Mouse (Mus musculus): ENCODE data around the gene Dnase1l3.

Gene Dnase1l3

GRCm38 (mm10) chr14:7986913-7987312 is 7.5 kb downstream of the Dnase1l3 start:
- in situ Hi-C loops (cut with MboI; ENCODE audit: low sequenced_read_pairs), result no loop called here

- in situ Hi-C loops (cut with MboI; ENCODE audit: low sequenced_read_pairs), result no loop called here
Measured at GRCm38 (mm10) chr14:7981226-7981625, 13.1 kb downstream of the Dnase1l3 start.

DNA sequence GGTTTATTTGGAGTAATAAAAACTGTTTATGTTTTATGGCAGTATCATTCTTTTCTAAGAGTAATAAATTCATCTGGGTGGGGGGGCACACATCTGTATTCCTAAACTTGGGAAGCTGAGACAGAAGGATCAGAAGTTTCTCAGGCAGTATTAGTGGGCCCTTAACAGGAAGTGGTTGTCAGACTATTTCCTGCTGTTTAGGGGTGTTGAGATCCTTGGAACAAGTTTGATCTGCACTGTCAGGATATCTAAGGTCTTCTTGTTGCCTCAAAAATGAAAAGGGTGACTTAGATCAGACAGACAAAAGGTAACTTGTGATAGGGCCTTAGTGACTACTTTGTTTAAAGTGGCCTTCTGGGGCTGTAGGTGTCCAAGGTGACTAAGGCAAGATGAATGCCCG is 16.2 kb downstream of the Dnase1l3 start:
- in situ Hi-C loops (cut with MboI; ENCODE audit: low sequenced_read_pairs), result no loop called here

- in situ Hi-C loops (cut with MboI; ENCODE audit: low sequenced_read_pairs), result no loop called here
Measured at GRCm38 (mm10) chr14:7977471-7977870, 16.9 kb downstream of the Dnase1l3 start.

GRCm38 (mm10) chr14:7975177-7975576 is 19.2 kb downstream of the Dnase1l3 start:
- in situ Hi-C loops (cut with MboI; ENCODE audit: low sequenced_read_pairs), result no loop called here

DNA sequence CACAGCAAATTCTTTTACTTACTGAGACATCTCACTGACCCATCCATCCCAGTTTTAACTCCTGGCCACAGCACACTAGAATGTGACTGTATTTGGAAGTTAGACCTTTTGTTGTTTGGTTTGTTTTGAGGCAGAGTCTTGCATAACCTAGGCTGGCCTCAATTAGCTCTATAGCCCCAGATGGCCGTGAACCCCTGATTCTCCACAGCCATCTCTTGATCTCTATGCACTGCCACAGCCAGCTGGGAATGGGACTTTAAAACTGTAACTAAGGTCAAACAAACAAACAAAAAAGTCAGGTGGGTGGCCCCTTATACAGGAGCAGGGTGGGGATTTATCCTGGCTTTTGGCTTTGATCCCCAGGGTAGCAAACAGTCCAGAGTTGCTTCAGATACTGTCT is 19.7 kb downstream of the Dnase1l3 start:
- in situ Hi-C loops (cut with MboI; ENCODE audit: low sequenced_read_pairs), result loop anchor here (25.0 kb wide), 1 partner anchor 188 kb away; the partner anchor contains the start of gene Pdhb

DNA sequence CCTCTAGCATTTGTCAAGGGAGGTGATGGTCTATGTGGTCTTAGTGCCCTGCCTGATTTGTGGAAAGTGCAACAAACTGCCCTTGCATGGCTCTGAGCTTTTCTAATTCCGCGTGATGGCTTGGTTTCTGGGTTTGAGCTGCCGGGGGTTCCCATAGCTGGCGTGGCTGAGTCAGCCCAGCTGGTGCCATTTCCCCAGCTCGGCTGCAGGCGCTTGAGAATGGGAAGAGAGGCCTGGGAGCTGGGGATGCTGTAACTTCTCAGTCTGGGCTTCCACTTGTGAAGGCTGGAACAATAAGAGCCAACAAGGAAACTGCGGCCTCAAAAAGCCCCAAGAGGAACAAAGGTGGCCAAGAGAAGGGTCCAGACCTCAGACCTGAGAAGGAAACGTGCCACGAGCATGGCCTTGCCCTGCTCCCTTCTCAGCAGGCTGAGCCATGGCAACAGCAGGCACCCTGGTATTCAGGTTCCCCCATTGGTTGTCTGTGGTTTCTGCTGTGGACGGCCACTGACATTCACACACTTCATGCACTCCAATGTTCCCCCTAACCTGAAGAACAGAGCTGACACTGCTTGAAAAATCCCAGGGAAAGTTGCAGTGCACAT is 22.4 kb downstream of the Dnase1l3 start:
- in situ Hi-C loops (cut with MboI; ENCODE audit: low sequenced_read_pairs), result loop anchor here (25.0 kb wide), 1 partner anchor 190 kb away; the partner anchor contains the start of gene Pdhb

GRCm38 (mm10) chr14:7964219-7964889 is 30.0 kb downstream of the Dnase1l3 start:
- in situ Hi-C loops (cut with MboI; ENCODE audit: low sequenced_read_pairs), result loop anchor here (25.0 kb wide), 1 partner anchor 198 kb away; the partner anchor contains the start of gene Pdhb

GRCm38 (mm10) chr14:7963160-7963559 is 31.2 kb downstream of the Dnase1l3 start:
- in situ Hi-C loops (cut with MboI; ENCODE audit: low sequenced_read_pairs), result loop anchor here (25.0 kb wide), 1 partner anchor 199 kb away; the partner anchor contains the start of gene Pdhb

DNA sequence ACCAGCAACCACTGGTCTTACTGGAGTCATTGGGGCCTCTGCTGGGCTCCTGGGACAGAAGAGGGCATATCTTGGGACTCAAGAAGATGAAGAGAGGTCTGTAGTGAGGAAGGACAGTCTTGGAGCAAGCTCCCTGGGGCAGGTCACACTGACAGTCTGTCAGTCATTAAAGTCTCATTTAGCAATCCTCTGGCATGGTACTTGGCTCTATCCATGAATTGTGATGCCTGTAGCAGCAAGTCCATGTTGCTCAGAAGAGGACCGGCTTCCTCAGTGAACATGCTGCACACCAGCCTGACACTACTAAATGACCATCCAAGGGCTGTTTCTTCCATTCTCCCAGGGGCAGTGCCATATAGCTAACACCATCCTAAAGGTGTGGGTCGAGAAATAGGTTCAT is 31.7 kb downstream of the Dnase1l3 start:
- in situ Hi-C loops (cut with MboI; ENCODE audit: low sequenced_read_pairs), result loop anchor here (25.0 kb wide), 1 partner anchor 200 kb away; the partner anchor contains the start of gene Pdhb

GRCm38 (mm10) chr14:7961714-7962113 is 32.7 kb downstream of the Dnase1l3 start:
- in situ Hi-C loops (cut with MboI; ENCODE audit: low sequenced_read_pairs), result loop anchor here (25.0 kb wide), 1 partner anchor 201 kb away; the partner anchor contains the start of gene Pdhb

DNA sequence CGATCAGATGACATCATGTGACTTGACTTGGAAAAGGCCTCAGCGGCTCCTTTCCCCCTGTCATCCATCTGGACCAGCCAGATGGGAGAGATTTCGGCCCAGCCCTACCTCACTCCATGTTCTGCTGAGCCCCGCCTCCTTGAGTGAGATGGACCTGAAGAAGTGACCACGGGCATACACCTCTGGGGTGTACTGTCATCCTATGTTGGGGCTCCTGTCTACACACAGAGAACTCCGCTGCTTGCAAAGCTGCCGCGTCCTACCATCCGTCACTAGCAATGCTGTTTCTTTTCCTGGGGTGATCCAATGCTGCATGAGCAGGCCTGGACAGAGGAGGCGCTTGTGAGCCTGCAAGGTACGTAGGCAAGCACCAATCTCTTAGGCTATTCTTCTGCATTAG is 33.8 kb downstream of the Dnase1l3 start:
- in situ Hi-C loops (cut with MboI; ENCODE audit: low sequenced_read_pairs), result loop anchor here (25.0 kb wide), 1 partner anchor 202 kb away; the partner anchor contains the start of gene Pdhb

- in situ Hi-C loops (cut with MboI; ENCODE audit: low sequenced_read_pairs), result loop anchor here (25.0 kb wide), 1 partner anchor 205 kb away; the partner anchor contains the start of gene Pdhb
Measured at GRCm38 (mm10) chr14:7957049-7957448, 37.3 kb downstream of the Dnase1l3 start, which contains the start of gene Gm45521. Gene Gm45521 (plus strand): TSS chr14:7957288.

GRCm38 (mm10) chr14:7956427-7956826 is 37.9 kb downstream of the Dnase1l3 start:
- in situ Hi-C loops (cut with MboI; ENCODE audit: low sequenced_read_pairs), result loop anchor here (25.0 kb wide), 1 partner anchor 206 kb away; the partner anchor contains the start of gene Pdhb

GRCm38 (mm10) chr14:7954071-7954471 is 40.3 kb downstream of the Dnase1l3 start:
- in situ Hi-C loops (cut with MboI; ENCODE audit: low sequenced_read_pairs), result loop anchor here (25.0 kb wide), 1 partner anchor 208 kb away; the partner anchor contains the start of gene Pdhb

DNA sequence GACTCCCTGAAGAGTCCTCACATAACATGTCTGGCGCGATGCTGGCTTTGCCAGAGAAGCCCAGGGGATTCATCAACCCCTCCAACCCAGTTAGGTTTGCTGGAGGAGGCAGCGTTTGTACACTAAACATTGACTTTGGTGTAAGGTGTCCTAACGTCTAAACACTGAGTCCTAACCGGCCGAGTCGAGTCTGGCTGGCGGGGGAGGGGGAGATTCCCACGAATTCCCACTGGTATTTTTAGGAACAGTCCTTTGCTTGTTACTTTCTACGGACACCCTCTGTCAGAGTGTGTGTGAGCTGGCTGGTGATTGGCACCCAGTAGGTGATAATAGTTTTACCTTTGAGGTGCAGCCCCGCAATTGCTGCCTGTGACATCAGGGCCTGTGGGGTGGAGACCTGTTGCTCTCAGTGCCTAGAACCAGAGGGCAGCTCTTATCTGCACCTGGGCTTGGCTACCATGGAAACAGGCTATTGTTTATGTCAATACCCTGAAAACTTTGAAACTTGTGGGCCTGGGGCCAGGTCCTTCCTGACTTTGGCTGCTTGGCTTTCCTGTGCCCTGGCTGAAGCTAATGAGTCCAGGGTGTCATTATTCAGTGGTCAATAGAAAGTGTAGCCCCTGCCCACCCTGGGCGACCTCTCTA is 41.6 kb downstream of the Dnase1l3 start:
- in situ Hi-C loops (cut with MboI; ENCODE audit: low sequenced_read_pairs), result loop anchor here (25.0 kb wide), 1 partner anchor 210 kb away; the partner anchor contains the start of gene Pdhb

DNA sequence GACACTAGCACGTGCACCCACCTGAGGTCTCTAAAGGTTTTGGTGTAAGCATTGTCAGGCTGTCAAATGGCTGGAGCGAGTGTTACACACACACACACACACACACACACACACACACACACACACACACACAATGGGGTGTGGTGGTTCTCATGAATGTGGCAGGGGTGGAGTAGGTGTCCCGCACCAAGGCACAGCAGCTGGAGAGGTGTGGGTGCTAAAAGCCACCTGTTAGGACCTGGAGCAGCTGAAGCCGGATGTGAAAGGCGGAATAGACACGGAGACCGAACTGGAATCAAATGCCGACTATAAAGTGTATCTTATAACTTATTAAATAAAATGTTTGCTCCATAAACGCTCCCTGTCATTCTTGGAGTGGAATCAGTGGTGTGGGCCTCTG is 43.1 kb downstream of the Dnase1l3 start:
- in situ Hi-C loops (cut with MboI; ENCODE audit: low sequenced_read_pairs), result loop anchor here (25.0 kb wide), 1 partner anchor 211 kb away; the partner anchor contains the start of gene Pdhb

GRCm38 (mm10) chr14:7945261-7945660 is 49.1 kb downstream of the Dnase1l3 start:
- in situ Hi-C loops (cut with MboI; ENCODE audit: low sequenced_read_pairs), result no loop called here

DNA sequence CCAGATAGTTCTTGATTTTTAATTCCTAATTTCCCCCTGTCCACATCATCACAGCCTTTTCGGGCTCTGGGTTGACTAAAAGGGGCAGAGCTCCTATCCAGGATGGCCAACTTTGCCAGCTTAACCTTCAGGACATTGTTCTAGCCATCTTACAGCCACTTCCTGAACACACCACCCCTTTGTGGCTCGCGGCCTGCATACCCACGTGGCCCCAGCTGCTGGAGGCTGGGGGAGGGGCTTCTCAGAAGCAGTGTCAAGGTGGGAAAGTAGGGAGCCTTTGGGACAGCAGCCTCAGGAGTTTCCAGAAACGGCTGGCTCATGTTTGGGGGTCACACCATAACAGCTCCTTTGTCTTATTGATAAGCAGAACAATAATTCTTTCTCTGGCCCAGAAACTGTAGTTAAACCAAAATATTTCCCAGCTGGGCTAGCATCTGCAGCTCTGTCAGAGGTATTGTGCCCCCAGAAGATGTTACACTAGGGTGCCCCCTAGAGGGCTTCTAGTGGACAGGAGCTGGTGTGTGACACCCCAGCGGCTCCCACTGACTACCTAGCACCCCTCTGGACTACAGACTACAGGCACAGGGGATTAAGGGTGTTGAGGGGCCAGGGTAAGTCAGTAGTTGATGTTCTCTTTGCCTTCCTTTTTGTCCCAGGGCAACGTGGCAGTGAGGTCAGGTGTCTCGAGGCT is 49.9 kb downstream of the Dnase1l3 start:
- in situ Hi-C loops (cut with MboI; ENCODE audit: low sequenced_read_pairs), result no loop called here

DNA sequence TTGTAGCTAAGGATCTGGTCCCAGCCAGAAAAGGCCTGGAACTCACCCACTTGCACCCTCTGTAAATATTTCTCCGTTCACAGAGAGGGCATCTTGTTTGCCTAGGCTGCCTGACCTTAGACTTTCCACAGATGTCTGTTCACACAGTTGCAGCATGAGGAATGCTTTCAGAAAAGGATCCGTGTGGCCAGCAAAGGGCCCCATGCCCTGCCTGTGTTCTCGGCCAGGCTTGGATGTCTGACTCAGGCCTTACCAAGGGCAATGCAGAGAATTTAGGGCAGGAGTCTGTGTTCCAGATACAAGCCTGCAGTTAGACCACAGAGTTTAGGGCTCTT is 50.6 kb downstream of the Dnase1l3 start:
- in situ Hi-C loops (cut with MboI; ENCODE audit: low sequenced_read_pairs), result no loop called here

Data from CH12F3 (cell line).